Mouse (Mus musculus) ovary, adult 2 months (tissue): ENCODE results near the gene Spata13. TPM values are rescaled to one million over a fixed set of nuclear protein-coding genes. Genes with fewer than 3 reads are reported as not detected.

Experiments
- polyA plus RNA-seq: library from polyadenylated mRNA; depleted of rRNA; stranded (reverse); fragments of >200 nt; gene quantifications from 2 replicates; pipeline ENCODE4 v1.2.3, GENCODE M21; 2012; rRNA removed

Gene Spata13
- 24.2 and 24.6 TPM in 2 replicates for polyA plus RNA-seq

GRCm38 (mm10) chr14:60633961-60634864 lies at the start of gene Spata13:
Spata13 (plus strand) TSS chr14:60634001.

GRCm38 (mm10) chr14:60767884-60768283 lies 134.1 kb downstream of the Spata13 start, which contains the start of gene C1qtnf9:
C1qtnf9 (plus strand) TSS chr14:60768134.

GRCm38 (mm10) chr14:60784427-60785315 lies 150.9 kb downstream of the Spata13 start, which contains the start of gene Mipep:
Mipep (plus strand) TSS chr14:60784573.

Other genes starting within 250 kb of the Spata13 start
- 1.6 and 1.9 TPM in 2 replicates for gene C1qtnf9, start 134.1 kb downstream of the Spata13 start, polyA plus RNA-seq
- gene Mipep, start 150.6 kb downstream of the Spata13 start, polyA plus RNA-seq, result 18.6 and 25.0 TPM in 2 replicates